Mouse (Mus musculus) ES-Bruce4 (cell line): ENCODE results near the gene Olfr1197. TPM values are rescaled to one million over a fixed set of nuclear protein-coding genes. Genes with fewer than 3 reads are reported as not detected.

Source experiments
- H3K27ac ChIP-seq: 2 replicates; pipeline ENCODE4 v1.5.1; 2012; ENCODE audit warnings: low read length, inconsistent platforms; ENCODE audit not compliant: insufficient read depth
- H3K27me3 ChIP-seq: 2 replicates; pipeline ENCODE4 v1.6.1; 2012; ENCODE audit warnings: mild to moderate bottlenecking, low read length, inconsistent platforms; ENCODE audit not compliant: control insufficient read depth, poor library complexity, insufficient read depth, severe bottlenecking
- H3K36me3 ChIP-seq: 2 replicates; pipeline ENCODE4 v1.6.1; 2012; ENCODE audit warnings: inconsistent platforms, mild to moderate bottlenecking, low read length, moderate library complexity; ENCODE audit not compliant: control insufficient read depth, poor library complexity, insufficient read depth, severe bottlenecking
- H3K4me1 ChIP-seq: one replicate; pipeline ENCODE4 v1.8.1; 2011; ENCODE audit warnings: low read length; ENCODE audit not compliant: control insufficient read depth, insufficient read depth
- H3K4me3 ChIP-seq: 2 replicates; pipeline ENCODE4 v1.5.1; 2011; ENCODE audit warnings: low read depth, mild to moderate bottlenecking, low read length
- H3K9ac ChIP-seq: 2 replicates; pipeline ENCODE4 v1.6.1; 2012; ENCODE audit warnings: low read depth, mild to moderate bottlenecking, inconsistent platforms; ENCODE audit not compliant: poor library complexity, severe bottlenecking
- H3K9me3 ChIP-seq: replicated peaks from 2 replicates; pipeline ENCODE4 v1.6.1; 2012; ENCODE audit warnings: mild to moderate bottlenecking, low read length, inconsistent platforms; ENCODE audit not compliant: control insufficient read depth, poor library complexity, insufficient read depth, severe bottlenecking
- CTCF ChIP-seq: IDR thresholded peaks from one replicate; pipeline ENCODE4 v1.8.1; 2011; ENCODE audit warnings: low read depth, low read length
- polyA plus RNA-seq: library from polyadenylated mRNA; stranded (reverse); fragments of >200 nt; gene quantifications from 2 replicates; pipeline ENCODE4 v1.2.4, GENCODE M21; 2011; ENCODE audit warnings: low read depth; ENCODE audit not compliant: missing spikeins, insufficient read depth, insufficient read length

The Olfr1197 gene
- polyA plus RNA-seq, 1 experiment = not detected

GRCm38 (mm10) chr2:88689087-88689486, 43.1 kb downstream of the Olfr1197 start, which contains the start of gene Olfr1195:
Olfr1195 (minus strand) TSS chr2:88689187.
- Histone ChIP-seq H3K9me3 (no peaks in the 10 kb centered on the region), H3K27ac (no peak within 1 kb of the TSS), H3K4me3 (no peak within 1 kb of the TSS), H3K9ac (no peak within 1 kb of the TSS), H3K36me3 (no peaks in the 10 kb centered on the region), H3K27me3 (no peaks in the 10 kb centered on the region), H3K4me1 (no peaks in the 10 kb centered on the region)
- TF ChIP-seq CTCF = no peak

Other genes starting within 250 kb of the Olfr1197 start
- not detected in 2 replicates for gene Olfr1184, start 248.8 kb downstream of the Olfr1197 start, polyA plus RNA-seq
- gene Olfr1185-ps1, start 239.0 kb downstream of the Olfr1197 start, polyA plus RNA-seq = not detected in 2 replicates
- gene Olfr1186, start 213.8 kb downstream of the Olfr1197 start, polyA plus RNA-seq = not detected in 2 replicates
- gene Olfr1188, start 175.4 kb downstream of the Olfr1197 start, polyA plus RNA-seq = not detected in 2 replicates
- gene Olfr1189, start 145.9 kb downstream of the Olfr1197 start, polyA plus RNA-seq = not detected in 2 replicates
- not detected in 2 replicates for gene Olfr1191-ps1, start 91.8 kb downstream of the Olfr1197 start, polyA plus RNA-seq
- gene Olfr1192-ps1, start 83.9 kb downstream of the Olfr1197 start, polyA plus RNA-seq = 0.12 TPM in 1 of 2 replicates, not detected in the other
- gene Olfr1193, start 56.7 kb downstream of the Olfr1197 start, polyA plus RNA-seq = not detected in 2 replicates
- gene Olfr1195, start 43.2 kb downstream of the Olfr1197 start, polyA plus RNA-seq = not detected in 2 replicates
- gene Olfr1196, start 27.8 kb downstream of the Olfr1197 start, polyA plus RNA-seq = not detected in 2 replicates
- gene Olfr1198, start 19.0 kb upstream of the Olfr1197 start, polyA plus RNA-seq = 0.25 and 0.43 TPM in 2 replicates
- 0.52 TPM in 1 of 2 replicates, not detected in the other for gene Olfr1199, start 28.1 kb upstream of the Olfr1197 start, polyA plus RNA-seq
- not detected in 2 replicates for gene Olfr1200, start 38.1 kb upstream of the Olfr1197 start, polyA plus RNA-seq
- not detected in 2 replicates for gene Olfr1201, start 60.7 kb upstream of the Olfr1197 start, polyA plus RNA-seq
- not detected in 2 replicates for gene Olfr1202, start 82.1 kb upstream of the Olfr1197 start, polyA plus RNA-seq
- not detected in 2 replicates for gene Olfr1205, start 97.4 kb upstream of the Olfr1197 start, polyA plus RNA-seq
- not detected in 2 replicates for gene Olfr1204, start 116.9 kb upstream of the Olfr1197 start, polyA plus RNA-seq
- gene Olfr1206, start 130.9 kb upstream of the Olfr1197 start, polyA plus RNA-seq = not detected in 2 replicates
- gene Olfr1208, start 169.9 kb upstream of the Olfr1197 start, polyA plus RNA-seq = not detected in 2 replicates
- gene Olfr1209, start 182.8 kb upstream of the Olfr1197 start, polyA plus RNA-seq = not detected in 2 replicates
- not detected in 2 replicates for gene Olfr1211, start 205.7 kb upstream of the Olfr1197 start, polyA plus RNA-seq
- gene Olfr1212, start 221.6 kb upstream of the Olfr1197 start, polyA plus RNA-seq = not detected in 2 replicates
- gene Gm13762, start 247.9 kb upstream of the Olfr1197 start, polyA plus RNA-seq = not detected in 2 replicates